Mouse (Mus musculus): ENCODE data around the gene Gm13693. TPM values are rescaled to one million over a fixed set of nuclear protein-coding genes. Genes with fewer than 3 reads are reported as not detected.

Gene Gm13693
- not detected in 2 replicates for polyA plus RNA-seq (2012)

DNA sequence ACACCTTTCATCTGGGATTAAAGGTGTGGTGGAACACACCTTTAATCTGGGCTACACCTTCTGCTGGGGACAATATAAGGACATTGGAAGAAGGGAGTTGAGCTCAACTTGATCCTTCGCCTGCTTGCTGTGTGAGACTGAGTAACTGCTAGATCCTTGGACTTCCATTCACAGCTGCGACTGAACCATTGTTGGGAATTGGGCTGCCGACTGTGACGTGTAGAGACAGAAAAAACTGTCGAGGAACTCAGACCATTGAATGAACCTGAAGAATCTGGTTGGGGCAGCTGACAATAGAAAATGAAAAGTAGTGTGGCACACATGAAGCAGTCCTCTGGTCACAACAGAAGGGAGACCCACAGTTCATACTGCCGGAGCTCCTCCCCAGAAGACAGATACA is at the start of gene Gm13693:
TSS of gene Gm13693 (plus strand) at position 301 of the 400 bp plus-strand sequence.

GRCm38 (mm10) chr2:83940931-83941361 is 20.4 kb upstream of the Gm13693 start, which contains the start of gene Zswim2:
TSS of gene Zswim2 (minus strand) at chr2:83941228.

DNA sequence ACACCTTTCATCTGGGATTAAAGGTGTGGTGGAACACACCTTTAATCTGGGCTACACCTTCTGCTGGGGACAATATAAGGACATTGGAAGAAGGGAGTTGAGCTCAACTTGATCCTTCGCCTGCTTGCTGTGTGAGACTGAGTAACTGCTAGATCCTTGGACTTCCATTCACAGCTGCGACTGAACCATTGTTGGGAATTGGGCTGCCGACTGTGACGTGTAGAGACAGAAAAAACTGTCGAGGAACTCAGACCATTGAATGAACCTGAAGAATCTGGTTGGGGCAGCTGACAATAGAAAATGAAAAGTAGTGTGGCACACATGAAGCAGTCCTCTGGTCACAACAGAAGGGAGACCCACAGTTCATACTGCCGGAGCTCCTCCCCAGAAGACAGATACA is 5.9 kb upstream of the Gm13693 start, which contains the start of gene Gm13698:
TSS of gene Gm13698 (plus strand) at position 301 of the 400 bp plus-strand sequence.

DNA sequence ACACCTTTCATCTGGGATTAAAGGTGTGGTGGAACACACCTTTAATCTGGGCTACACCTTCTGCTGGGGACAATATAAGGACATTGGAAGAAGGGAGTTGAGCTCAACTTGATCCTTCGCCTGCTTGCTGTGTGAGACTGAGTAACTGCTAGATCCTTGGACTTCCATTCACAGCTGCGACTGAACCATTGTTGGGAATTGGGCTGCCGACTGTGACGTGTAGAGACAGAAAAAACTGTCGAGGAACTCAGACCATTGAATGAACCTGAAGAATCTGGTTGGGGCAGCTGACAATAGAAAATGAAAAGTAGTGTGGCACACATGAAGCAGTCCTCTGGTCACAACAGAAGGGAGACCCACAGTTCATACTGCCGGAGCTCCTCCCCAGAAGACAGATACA is 5.7 kb downstream of the Gm13693 start, which contains the start of gene Gm13695:
TSS of gene Gm13695 (plus strand) at position 301 of the 400 bp plus-strand sequence.

DNA sequence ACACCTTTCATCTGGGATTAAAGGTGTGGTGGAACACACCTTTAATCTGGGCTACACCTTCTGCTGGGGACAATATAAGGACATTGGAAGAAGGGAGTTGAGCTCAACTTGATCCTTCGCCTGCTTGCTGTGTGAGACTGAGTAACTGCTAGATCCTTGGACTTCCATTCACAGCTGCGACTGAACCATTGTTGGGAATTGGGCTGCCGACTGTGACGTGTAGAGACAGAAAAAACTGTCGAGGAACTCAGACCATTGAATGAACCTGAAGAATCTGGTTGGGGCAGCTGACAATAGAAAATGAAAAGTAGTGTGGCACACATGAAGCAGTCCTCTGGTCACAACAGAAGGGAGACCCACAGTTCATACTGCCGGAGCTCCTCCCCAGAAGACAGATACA is 11.5 kb downstream of the Gm13693 start, which contains the start of gene Gm13696:
TSS of gene Gm13696 (plus strand) at position 301 of the 400 bp plus-strand sequence.

DNA sequence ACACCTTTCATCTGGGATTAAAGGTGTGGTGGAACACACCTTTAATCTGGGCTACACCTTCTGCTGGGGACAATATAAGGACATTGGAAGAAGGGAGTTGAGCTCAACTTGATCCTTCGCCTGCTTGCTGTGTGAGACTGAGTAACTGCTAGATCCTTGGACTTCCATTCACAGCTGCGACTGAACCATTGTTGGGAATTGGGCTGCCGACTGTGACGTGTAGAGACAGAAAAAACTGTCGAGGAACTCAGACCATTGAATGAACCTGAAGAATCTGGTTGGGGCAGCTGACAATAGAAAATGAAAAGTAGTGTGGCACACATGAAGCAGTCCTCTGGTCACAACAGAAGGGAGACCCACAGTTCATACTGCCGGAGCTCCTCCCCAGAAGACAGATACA is 17.3 kb downstream of the Gm13693 start, which contains the start of gene Gm13694:
TSS of gene Gm13694 (plus strand) at position 301 of the 400 bp plus-strand sequence.

DNA sequence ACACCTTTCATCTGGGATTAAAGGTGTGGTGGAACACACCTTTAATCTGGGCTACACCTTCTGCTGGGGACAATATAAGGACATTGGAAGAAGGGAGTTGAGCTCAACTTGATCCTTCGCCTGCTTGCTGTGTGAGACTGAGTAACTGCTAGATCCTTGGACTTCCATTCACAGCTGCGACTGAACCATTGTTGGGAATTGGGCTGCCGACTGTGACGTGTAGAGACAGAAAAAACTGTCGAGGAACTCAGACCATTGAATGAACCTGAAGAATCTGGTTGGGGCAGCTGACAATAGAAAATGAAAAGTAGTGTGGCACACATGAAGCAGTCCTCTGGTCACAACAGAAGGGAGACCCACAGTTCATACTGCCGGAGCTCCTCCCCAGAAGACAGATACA is 23.1 kb downstream of the Gm13693 start, which contains the start of gene Gm13697:
TSS of gene Gm13697 (plus strand) at position 301 of the 400 bp plus-strand sequence.

DNA sequence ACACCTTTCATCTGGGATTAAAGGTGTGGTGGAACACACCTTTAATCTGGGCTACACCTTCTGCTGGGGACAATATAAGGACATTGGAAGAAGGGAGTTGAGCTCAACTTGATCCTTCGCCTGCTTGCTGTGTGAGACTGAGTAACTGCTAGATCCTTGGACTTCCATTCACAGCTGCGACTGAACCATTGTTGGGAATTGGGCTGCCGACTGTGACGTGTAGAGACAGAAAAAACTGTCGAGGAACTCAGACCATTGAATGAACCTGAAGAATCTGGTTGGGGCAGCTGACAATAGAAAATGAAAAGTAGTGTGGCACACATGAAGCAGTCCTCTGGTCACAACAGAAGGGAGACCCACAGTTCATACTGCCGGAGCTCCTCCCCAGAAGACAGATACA is 28.9 kb downstream of the Gm13693 start, which contains the start of gene Gm13691:
TSS of gene Gm13691 (plus strand) at position 301 of the 400 bp plus-strand sequence.

Other genes with a start within 250 kb of the Gm13693 start
- gene Itgav, start 237.1 kb upstream of the Gm13693 start, polyA plus RNA-seq (2012): 14.4 and 18.0 TPM in 2 replicates
- gene Fam171b, start 148.9 kb upstream of the Gm13693 start, polyA plus RNA-seq (2012): not detected in 2 replicates
- not detected in 2 replicates for gene Zswim2, start 20.3 kb upstream of the Gm13693 start, polyA plus RNA-seq (2012)
- gene Gm13698, start 5.8 kb upstream of the Gm13693 start, polyA plus RNA-seq (2012): not detected in 2 replicates
- not detected in 2 replicates for gene Gm13695, start 5.8 kb downstream of the Gm13693 start, polyA plus RNA-seq (2012)
- not detected in 2 replicates for gene Gm13696, start 11.6 kb downstream of the Gm13693 start, polyA plus RNA-seq (2012)
- not detected in 2 replicates for gene Gm13694, start 17.4 kb downstream of the Gm13693 start, polyA plus RNA-seq (2012)
- not detected in 2 replicates for gene Gm13697, start 23.2 kb downstream of the Gm13693 start, polyA plus RNA-seq (2012)
- gene Gm13691, start 29.1 kb downstream of the Gm13693 start, polyA plus RNA-seq (2012): not detected in 2 replicates

All from megakaryocyte-erythroid progenitor cell, adult 5 weeks (primary cell).